Mouse (Mus musculus): ENCODE results near the gene Usp15. TPM values are rescaled to one million over a fixed set of nuclear protein-coding genes. Genes with fewer than 3 reads are reported as not detected.

The Usp15 gene
- polyA plus RNA-seq, 1 experiment, result 110 TPM

- 70% methylated on average over 5 of the region's 5 CpGs for WGBS
- H3K4me1 ChIP-seq (ENCODE audit: control insufficient read depth, insufficient read depth, low read length), result peaks cover 1% of the 10 kb centered on the region; the same call in 1 of the 2 replicates
- no peak overlapping the region; the same call in 1 of the 2 replicates for H3K27ac ChIP-seq (ENCODE audit: control insufficient read depth, insufficient read depth, low read depth, low read length, poor library complexity)
- TF ChIP-seq CTCF (IDR thresholded peaks at IDR 0.05; ENCODE audit: control insufficient read depth, insufficient read depth, low read length) (no peak), POLR2A (IDR thresholded peaks at IDR 0.05; ENCODE audit: borderline replicate concordance, control insufficient read depth, low read depth, low read length) (no peak)
- H3K4me3 ChIP-seq (replicated peaks; ENCODE audit: control insufficient read depth, low read depth, low read length), result no peak overlapping the region
Measured at GRCm38 (mm10) chr10:123201436-123201835, 4.6 kb upstream of the Usp15 start.

DNA sequence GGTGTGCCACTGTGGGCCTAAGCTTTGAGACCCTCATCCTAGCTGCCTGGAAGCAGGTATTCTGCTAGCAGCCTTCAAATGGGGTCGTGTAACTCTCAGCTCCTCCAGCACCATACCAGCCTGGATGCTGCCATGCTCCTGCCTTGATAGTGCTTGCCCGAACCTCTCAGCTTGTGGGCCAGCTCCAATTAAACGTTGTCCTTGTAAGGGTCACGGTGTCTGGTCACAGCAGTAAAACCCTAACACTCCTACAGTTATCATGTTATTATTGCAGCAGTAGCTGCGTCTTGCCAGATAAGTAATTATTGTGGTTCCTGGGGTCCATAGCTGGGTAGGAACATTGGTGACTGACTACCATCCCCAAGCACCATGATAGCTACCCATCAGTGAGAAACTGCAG lies 4.2 kb upstream of the Usp15 start:
- Histone ChIP-seq H3K27ac (ENCODE audit: control insufficient read depth, insufficient read depth, low read depth, low read length, poor library complexity) (no peak overlapping the region; the same call in 1 of the 2 replicates), H3K4me1 (ENCODE audit: control insufficient read depth, insufficient read depth, low read length) (peaks cover 1% of the 10 kb centered on the region; the same call in 1 of the 2 replicates), H3K4me3 (replicated peaks; ENCODE audit: control insufficient read depth, low read depth, low read length) (no peak overlapping the region)
- WGBS, result 79% methylated on average over 5 of the region's 5 CpGs
- TF ChIP-seq POLR2A (IDR thresholded peaks at IDR 0.05; ENCODE audit: borderline replicate concordance, control insufficient read depth, low read depth, low read length) (no peak), CTCF (IDR thresholded peaks at IDR 0.05; ENCODE audit: control insufficient read depth, insufficient read depth, low read length) (no peak)

DNA sequence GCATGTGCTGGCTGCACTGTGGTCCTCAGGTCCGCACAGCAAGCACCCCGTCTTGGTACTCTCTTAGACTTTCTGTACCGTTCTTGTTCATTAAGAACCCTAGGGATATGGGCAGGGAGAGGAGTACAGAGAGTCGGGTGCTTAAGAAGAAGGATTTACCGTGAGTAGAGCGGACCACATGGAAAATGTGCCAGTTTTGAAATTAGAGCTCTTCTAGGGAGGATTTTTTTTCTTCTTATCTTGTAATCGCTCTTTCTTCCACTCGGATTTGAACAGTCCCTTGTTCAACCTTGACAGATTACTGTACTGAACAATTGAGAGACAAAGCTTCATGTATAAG lies 3.5 kb upstream of the Usp15 start:
- Histone ChIP-seq H3K27ac (ENCODE audit: control insufficient read depth, insufficient read depth, low read depth, low read length, poor library complexity) (peak overlapping the region; percentile 8), H3K4me3 (replicated peaks; ENCODE audit: control insufficient read depth, low read depth, low read length) (peak overlapping the region; percentile 1)

GRCm38 (mm10) chr10:123199615-123200319 lies 3.0 kb upstream of the Usp15 start:
- Histone ChIP-seq H3K27ac (ENCODE audit: control insufficient read depth, insufficient read depth, low read depth, low read length, poor library complexity) (peak overlapping the region; percentile 24), H3K4me3 (replicated peaks; ENCODE audit: control insufficient read depth, low read depth, low read length) (peak overlapping the region; percentile 1), H3K4me1 (ENCODE audit: control insufficient read depth, insufficient read depth, low read length) (peaks cover 1% of the 10 kb centered on the region; the same call in 1 of the 2 replicates)
- WGBS, result 73% methylated on average over 19 of the region's 19 CpGs
- TF ChIP-seq CTCF (IDR thresholded peaks at IDR 0.05; ENCODE audit: control insufficient read depth, insufficient read depth, low read length), result no peak
- TF ChIP-seq POLR2A (IDR thresholded peaks at IDR 0.05; ENCODE audit: borderline replicate concordance, control insufficient read depth, low read depth, low read length), result no peak

More for the DNA sequence above, 3.5 kb upstream of the Usp15 start:
- TF ChIP-seq CTCF (IDR thresholded peaks at IDR 0.05; ENCODE audit: control insufficient read depth, insufficient read depth, low read length) (no peak), POLR2A (IDR thresholded peaks at IDR 0.05; ENCODE audit: borderline replicate concordance, control insufficient read depth, low read depth, low read length) (no peak)
- 89% methylated on average over 8 of the region's 8 CpGs for WGBS
- H3K4me1 ChIP-seq (ENCODE audit: control insufficient read depth, insufficient read depth, low read length), result peaks cover 1% of the 10 kb centered on the region; the same call in 1 of the 2 replicates

DNA sequence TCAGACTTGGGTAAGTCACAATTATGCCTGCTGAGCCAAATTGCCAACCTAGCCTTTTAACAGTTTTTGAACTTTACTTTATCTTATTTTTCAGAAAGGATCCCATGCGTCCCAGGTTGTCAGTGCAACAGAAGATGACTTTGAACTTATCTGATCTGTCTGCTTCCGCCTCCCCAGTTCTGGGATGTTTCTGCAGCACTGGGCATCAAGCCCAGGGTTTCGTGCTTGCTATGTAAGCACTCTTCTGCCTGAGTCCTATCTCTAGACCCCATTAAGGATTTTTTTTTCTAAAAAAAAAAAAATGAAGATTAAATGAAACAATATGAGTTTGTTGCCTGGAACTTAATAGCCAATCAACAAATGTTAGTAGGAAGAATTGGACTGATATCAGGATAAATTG lies 2.3 kb upstream of the Usp15 start:
- H3K4me1 ChIP-seq (ENCODE audit: control insufficient read depth, insufficient read depth, low read length), result peaks cover 1% of the 10 kb centered on the region; the same call in 1 of the 2 replicates
- no peak overlapping the region for H3K4me3 ChIP-seq (replicated peaks; ENCODE audit: control insufficient read depth, low read depth, low read length)
- WGBS, result 52% methylated on average over 3 of the region's 3 CpGs
- H3K27ac ChIP-seq (ENCODE audit: control insufficient read depth, insufficient read depth, low read depth, low read length, poor library complexity), result no peak overlapping the region
- TF ChIP-seq POLR2A (IDR thresholded peaks at IDR 0.05; ENCODE audit: borderline replicate concordance, control insufficient read depth, low read depth, low read length) (no peak), CTCF (IDR thresholded peaks at IDR 0.05; ENCODE audit: control insufficient read depth, insufficient read depth, low read length) (no peak)

DNA sequence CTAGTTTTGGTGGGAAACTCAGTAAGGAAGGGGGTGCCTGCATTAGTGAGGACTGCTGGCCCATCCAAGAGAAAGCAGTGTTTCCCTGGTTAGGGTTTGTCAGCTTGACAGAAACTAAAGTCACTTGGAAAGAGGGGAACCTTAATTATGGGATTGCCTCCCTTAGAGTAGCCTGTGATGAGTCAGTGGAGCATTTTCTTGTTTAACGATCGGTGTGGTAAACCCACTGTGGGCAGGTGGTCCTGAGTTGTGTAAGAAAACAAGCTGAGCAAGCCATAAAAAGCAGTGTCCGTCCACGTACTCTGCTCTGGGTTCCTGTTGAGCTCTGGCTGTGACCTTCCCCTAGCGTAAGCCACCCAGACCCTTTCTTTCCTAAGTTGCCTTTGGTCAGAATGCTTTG lies 1.4 kb upstream of the Usp15 start:
- 67% methylated on average over 5 of the region's 5 CpGs for WGBS
- Histone ChIP-seq H3K4me1 (ENCODE audit: control insufficient read depth, insufficient read depth, low read length) (peaks cover under 1% of the 10 kb centered on the region; the same call in 1 of the 2 replicates), H3K4me3 (replicated peaks; ENCODE audit: control insufficient read depth, low read depth, low read length) (no peak overlapping the region), H3K27ac (ENCODE audit: control insufficient read depth, insufficient read depth, low read depth, low read length, poor library complexity) (no peak overlapping the region)
- TF ChIP-seq CTCF (IDR thresholded peaks at IDR 0.05; ENCODE audit: control insufficient read depth, insufficient read depth, low read length) (no peak), POLR2A (IDR thresholded peaks at IDR 0.05; ENCODE audit: borderline replicate concordance, control insufficient read depth, low read depth, low read length) (no peak)

- 2% methylated on average over 59 of the region's 66 CpGs for WGBS
- Histone ChIP-seq H3K4me1 (ENCODE audit: control insufficient read depth, insufficient read depth, low read length) (peaks cover 3% of the 10 kb centered on the region; the same call in 1 of the 2 replicates), H3K27ac (ENCODE audit: control insufficient read depth, insufficient read depth, low read depth, low read length, poor library complexity) (peak overlapping the region; percentile 99), H3K4me3 (replicated peaks; ENCODE audit: control insufficient read depth, low read depth, low read length) (peak overlapping the region; percentile 95)
- TF ChIP-seq POLR2A (IDR thresholded peaks at IDR 0.05; ENCODE audit: borderline replicate concordance, control insufficient read depth, low read depth, low read length), result no peak
- TF ChIP-seq CTCF (IDR thresholded peaks at IDR 0.05; ENCODE audit: control insufficient read depth, insufficient read depth, low read length), result no peak
Measured at GRCm38 (mm10) chr10:123195961-123196834, 597 bp downstream of the Usp15 start.

DNA sequence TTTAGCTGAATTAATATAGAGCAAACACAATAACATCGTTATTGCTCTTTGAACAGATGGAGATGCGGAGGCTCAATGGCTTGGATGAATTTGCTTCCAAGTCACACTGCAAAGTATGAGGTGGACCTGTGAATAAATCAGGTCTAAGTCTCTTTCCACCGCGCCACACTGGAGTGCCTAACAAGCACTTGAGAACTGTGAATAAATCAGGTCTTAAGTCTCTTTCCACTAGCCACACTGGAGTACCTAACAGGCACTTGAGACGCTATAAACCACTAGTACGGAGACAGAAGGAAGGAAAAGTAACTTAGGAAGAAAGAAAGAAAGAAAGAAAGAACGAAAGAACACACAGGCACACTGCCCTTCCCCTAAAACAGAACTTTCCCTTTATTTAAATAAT lies 1.3 kb downstream of the Usp15 start:
- Histone ChIP-seq H3K27ac (ENCODE audit: control insufficient read depth, insufficient read depth, low read depth, low read length, poor library complexity) (peak overlapping the region; percentile 6; the same call in 1 of the 2 replicates), H3K4me3 (replicated peaks; ENCODE audit: control insufficient read depth, low read depth, low read length) (peak overlapping the region; percentile 95), H3K4me1 (ENCODE audit: control insufficient read depth, insufficient read depth, low read length) (peaks cover 4% of the 10 kb centered on the region; the same call in 1 of the 2 replicates)
- 11% methylated on average over 7 of the region's 7 CpGs for WGBS
- TF ChIP-seq POLR2A (IDR thresholded peaks at IDR 0.05; ENCODE audit: borderline replicate concordance, control insufficient read depth, low read depth, low read length) (no peak), CTCF (IDR thresholded peaks at IDR 0.05; ENCODE audit: control insufficient read depth, insufficient read depth, low read length) (no peak)

All from bone marrow, adult 2 months (tissue).